Mouse (Mus musculus) liver, embryonic 13.5 days (tissue): ENCODE data around the gene Foxj3. TPM values are rescaled to one million over a fixed set of nuclear protein-coding genes. Genes with fewer than 3 reads are reported as not detected.
"Not testable (repeated sequence)": the region's sequence is repeated elsewhere in the genome, so short reads cannot be mapped to it uniquely, and the experiment has no call there.

ENCODE experiments used
- ATAC-seq: fragments of 200-750 bp; cut with Nextera tagmentation; 2 replicates; pipeline ENCODE4 v1.8.0; 2017; ENCODE audit warnings: low read depth, mild to moderate bottlenecking, moderate number of reproducible peaks, moderate library complexity
- DNase-seq: peaks from one replicate; pipeline ENCODE4 v3.0.0; 2022
- H3K27ac ChIP-seq: fragments of 300-500 bp; sonication (generic); 2 replicates; pipeline ENCODE4 v1.5.1; 2015; ENCODE audit warnings: moderate library complexity, mild to moderate bottlenecking, inconsistent platforms
- H3K27me3 ChIP-seq: fragments of 300-500 bp; sonication (generic); 2 replicates; pipeline ENCODE4 v1.6.1; 2015; ENCODE audit warnings: mild to moderate bottlenecking, inconsistent platforms
- H3K36me3 ChIP-seq: fragments of 300-500 bp; sonication (generic); 2 replicates; pipeline ENCODE4 v1.6.1; 2015; ENCODE audit warnings: mild to moderate bottlenecking, inconsistent platforms
- H3K4me1 ChIP-seq: fragments of 300-500 bp; sonication (generic); replicated peaks from 2 replicates; pipeline ENCODE4 v1.6.1; 2015; ENCODE audit warnings: inconsistent platforms
- H3K4me2 ChIP-seq: fragments of 300-500 bp; sonication (generic); 2 replicates; pipeline ENCODE4 v1.6.1; 2015; ENCODE audit warnings: inconsistent platforms, mild to moderate bottlenecking, moderate library complexity
- H3K4me3 ChIP-seq: fragments of 300-500 bp; sonication (generic); replicated peaks from 2 replicates; pipeline ENCODE4 v1.5.1; 2015; ENCODE audit warnings: mild to moderate bottlenecking, inconsistent platforms
- H3K9ac ChIP-seq: fragments of 300-500 bp; sonication (generic); 2 replicates; pipeline ENCODE4 v1.6.1; 2015; ENCODE audit warnings: mild to moderate bottlenecking, inconsistent platforms
- H3K9me3 ChIP-seq: fragments of 300-500 bp; sonication (generic); replicated peaks from 2 replicates; pipeline ENCODE4 v1.6.1; 2016; ENCODE audit warnings: inconsistent platforms
- WGBS: fragments of 180-500 bp; shearing (Covaris S2); methylation state at CpG from one replicate; pipeline ENCODE4 v1.1.7; 2015; ENCODE audit not compliant: insufficient replicate concordance; 5-methylcytosine and 5-hydroxymethylcytosine counted together
- polyA plus RNA-seq: library from polyadenylated mRNA; unstranded; fragments of >200 nt; fragmentation: Nextera tagmentation; extraction: Ambion mirVana; gene quantifications from 2 replicates; pipeline ENCODE4 v1.2.1, GENCODE M21; 2015

Foxj3 gene
- polyA plus RNA-seq, 1 experiment from 2014 or later, result 5.4 TPM

DNA sequence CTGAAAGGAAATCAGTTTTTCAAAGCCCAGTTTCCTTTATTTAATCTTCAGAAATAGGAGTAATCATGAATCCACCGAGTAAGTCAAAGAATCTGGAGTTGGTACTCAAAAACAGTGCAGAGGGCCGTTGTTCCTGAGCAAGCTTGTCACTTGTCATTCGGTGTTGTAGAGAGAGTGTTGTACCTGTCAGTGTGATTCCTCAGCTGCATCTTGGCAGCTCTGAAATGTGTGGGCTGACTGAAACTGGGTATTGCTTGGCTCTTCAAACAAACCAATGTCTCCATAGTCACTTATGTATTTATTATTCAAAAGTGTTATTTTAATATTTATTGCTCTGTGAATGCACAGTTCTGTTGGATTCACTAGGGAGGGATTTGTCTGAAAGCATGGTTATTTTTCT is 90.1 kb downstream of the Foxj3 start:
- DNase-seq (no peak), ATAC-seq (no peak)
- Histone ChIP-seq H3K27ac (no peak overlapping the region), H3K4me3 (no peak overlapping the region), H3K9me3 (no peaks in the 10 kb centered on the region), H3K27me3 (no peaks in the 10 kb centered on the region), H3K36me3 (peaks cover 43% of the 10 kb centered on the region), H3K4me2 (no peak overlapping the region), H3K4me1 (peaks cover 12% of the 10 kb centered on the region), H3K9ac (no peak overlapping the region)
- WGBS, result 77% methylated on average over 3 of the region's 3 CpGs

DNA sequence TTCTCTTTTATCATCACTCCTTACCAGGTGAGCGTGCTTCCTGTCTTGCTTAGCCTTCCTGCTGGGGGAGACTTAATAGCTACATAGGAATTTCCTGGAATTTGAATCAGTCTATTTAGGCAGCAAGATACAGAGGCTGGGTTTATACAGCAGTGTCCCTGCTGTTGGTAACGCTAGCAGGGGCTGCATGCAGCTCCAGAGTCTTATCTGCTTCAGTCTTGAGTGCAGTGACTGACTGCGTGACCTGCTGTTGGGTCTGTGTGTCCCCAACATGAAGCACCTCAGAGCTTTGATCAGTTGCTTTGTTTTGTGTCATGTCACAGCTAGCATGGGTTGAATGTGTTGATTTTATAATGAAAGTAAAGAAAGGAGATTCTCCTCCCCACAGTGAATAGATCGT is 90.5 kb downstream of the Foxj3 start:
- Histone ChIP-seq H3K4me1 (peaks cover 16% of the 10 kb centered on the region), H3K36me3 (peaks cover 39% of the 10 kb centered on the region), H3K27me3 (no peaks in the 10 kb centered on the region), H3K4me2 (no peak overlapping the region), H3K9me3 (no peaks in the 10 kb centered on the region), H3K27ac (no peak overlapping the region), H3K4me3 (no peak overlapping the region), H3K9ac (no peak overlapping the region)
- DNase-seq (no peak), ATAC-seq (no peak)
- 78% methylated on average over 4 of the region's 4 CpGs for WGBS

DNA sequence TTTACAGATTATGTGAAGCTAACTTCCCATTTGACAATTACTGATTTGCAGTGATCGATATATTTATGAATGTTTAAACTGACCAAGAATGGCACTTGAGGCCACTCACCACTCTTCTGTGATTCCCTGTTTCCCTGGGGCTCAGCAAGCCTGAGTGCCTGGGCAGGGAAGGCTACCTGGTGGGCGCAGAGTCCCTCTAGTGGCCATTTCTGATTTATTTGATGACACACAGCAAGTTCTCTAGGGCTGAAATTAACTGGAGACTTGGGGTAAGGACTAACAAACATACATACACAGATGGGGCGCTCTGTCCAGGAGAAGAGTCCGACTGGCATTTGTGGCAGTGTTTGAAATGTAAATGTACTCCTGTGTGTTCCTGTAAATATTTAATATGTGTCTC is 91.6 kb downstream of the Foxj3 start:
- 70% methylated on average over 4 of the region's 4 CpGs for WGBS

DNA sequence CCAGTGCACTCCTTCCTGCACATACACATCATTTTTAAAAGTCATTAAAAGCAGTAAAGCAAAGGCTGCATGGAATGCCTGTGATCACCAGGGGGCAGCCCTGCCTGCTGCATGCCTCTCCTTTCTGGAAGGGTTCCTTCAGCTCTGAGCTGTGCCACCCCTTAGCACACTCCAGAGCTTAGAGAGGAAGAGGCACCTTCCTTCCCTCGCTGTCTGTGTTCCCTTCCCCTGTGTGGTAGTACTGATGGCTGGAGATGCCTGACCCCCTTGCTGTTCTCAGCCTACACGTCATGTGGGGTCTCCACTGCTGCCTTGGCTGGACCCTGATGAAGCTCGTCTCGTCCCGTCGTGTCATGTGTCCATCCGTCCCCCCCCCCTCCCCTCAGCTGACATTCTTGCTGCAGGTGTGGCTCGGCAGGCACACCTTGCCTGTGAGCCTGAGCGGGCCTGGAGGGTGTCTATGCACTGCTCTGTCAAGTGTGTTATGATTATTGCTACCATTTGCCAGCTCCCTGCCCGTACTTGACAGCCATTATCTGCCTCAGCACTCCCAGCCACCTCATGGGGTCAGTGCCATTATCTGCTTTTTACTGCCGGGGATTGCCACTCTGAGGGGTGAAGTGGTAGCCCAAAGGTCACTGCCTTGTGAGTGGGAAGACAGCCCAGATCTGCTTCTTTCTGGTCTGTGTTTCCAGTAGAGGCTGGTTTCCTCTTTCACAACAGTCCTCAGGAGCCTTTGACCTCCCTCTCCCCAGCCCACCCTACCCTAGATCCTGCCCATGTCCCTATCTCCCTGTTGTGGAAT is 94.5 kb downstream of the Foxj3 start:
- ATAC-seq (peak; percentile 50), DNase-seq (no peak)
- 49% methylated on average over 11 of the region's 11 CpGs for WGBS
- Histone ChIP-seq H3K27ac (peak overlapping the region; percentile 8; the same call in 1 of the 2 replicates), H3K36me3 (peaks cover 17% of the 10 kb centered on the region), H3K4me1 (peaks cover 27% of the 10 kb centered on the region), H3K4me3 (no peak overlapping the region), H3K9ac (no peak overlapping the region), H3K4me2 (no peak overlapping the region), H3K27me3 (no peaks in the 10 kb centered on the region), H3K9me3 (no peaks in the 10 kb centered on the region)

More for the DNA sequence above, 91.6 kb downstream of the Foxj3 start:
- not testable (repeated sequence) for H3K27me3 ChIP-seq, H3K4me3 ChIP-seq, ATAC-seq, H3K27ac ChIP-seq, H3K4me2 ChIP-seq, DNase-seq, H3K9ac ChIP-seq, H3K9me3 ChIP-seq
- peaks cover 31% of the 10 kb centered on the region for H3K36me3 ChIP-seq
- peaks cover 21% of the 10 kb centered on the region for H3K4me1 ChIP-seq

DNA sequence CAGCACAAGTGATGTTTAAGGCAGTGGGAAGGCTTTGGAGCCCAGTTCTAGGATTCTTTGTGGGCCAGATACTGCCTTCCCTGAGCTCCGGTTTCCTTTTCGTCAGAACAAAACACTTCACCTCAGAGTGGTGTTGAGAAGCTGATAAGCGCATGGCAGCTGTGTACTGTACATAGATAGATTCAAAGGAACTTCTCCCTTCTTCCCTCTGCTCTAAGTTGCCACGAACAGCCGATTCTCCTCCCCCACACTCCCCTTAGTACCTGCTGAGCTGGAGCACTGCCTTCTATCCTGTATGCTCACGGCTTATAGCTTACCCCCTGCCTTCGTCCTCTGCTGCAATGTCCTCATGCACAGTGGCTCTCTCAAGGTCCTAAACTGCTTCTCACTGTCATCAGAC is 95.9 kb downstream of the Foxj3 start:
- Histone ChIP-seq H3K27ac (no peak overlapping the region), H3K4me3 (no peak overlapping the region), H3K27me3 (no peaks in the 10 kb centered on the region), H3K9ac (no peak overlapping the region), H3K9me3 (no peaks in the 10 kb centered on the region), H3K4me1 (peaks cover 30% of the 10 kb centered on the region), H3K4me2 (no peak overlapping the region), H3K36me3 (peaks cover 17% of the 10 kb centered on the region)
- 48% methylated on average over 7 of the region's 7 CpGs for WGBS
- no peak for ATAC-seq
- DNase-seq, result no peak

DNA sequence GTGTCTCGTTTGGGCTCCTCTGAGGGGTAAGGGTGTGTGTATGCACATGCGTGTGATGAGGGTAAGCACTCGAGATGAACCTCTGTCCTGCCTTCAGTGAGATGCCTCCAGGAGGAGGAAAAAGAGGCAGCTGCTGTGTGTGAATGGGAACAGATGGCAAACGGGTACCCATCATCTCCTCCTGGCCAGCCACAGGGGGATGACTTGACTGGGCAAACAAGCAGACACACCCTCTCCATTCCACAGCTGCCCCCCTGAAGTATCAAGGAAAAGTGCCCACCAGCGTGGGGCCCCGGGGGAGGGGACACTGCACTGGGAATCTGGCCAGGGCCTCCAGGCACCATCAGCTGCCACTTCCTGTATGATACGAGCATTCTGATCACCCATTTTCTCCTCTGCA is 96.5 kb downstream of the Foxj3 start:
- Histone ChIP-seq H3K9me3 (no peaks in the 10 kb centered on the region), H3K4me1 (peaks cover 30% of the 10 kb centered on the region), H3K27me3 (no peaks in the 10 kb centered on the region), H3K4me2 (no peak overlapping the region), H3K36me3 (peaks cover 14% of the 10 kb centered on the region), H3K9ac (no peak overlapping the region), H3K4me3 (no peak overlapping the region), H3K27ac (no peak overlapping the region)
- ATAC-seq (no peak), DNase-seq (no peak)
- 64% methylated on average over 7 of the region's 7 CpGs for WGBS

DNA sequence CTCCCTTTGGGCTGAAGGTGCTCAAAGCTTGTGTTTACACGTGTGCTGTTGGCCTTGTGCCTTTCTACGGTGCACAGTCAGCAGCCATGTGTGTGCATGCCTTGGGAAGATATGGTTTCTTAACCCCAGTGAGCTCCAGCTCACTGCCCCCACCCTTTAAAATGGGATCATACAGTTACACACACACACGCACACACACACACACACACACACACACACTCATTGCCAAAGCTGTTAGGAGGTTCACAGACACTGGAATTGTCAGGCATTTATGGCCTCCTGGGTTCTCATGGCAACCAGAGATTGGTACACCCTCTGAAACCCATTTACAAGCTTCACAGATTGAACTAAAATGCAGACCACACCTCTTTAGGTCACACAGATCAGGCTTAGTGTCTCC is 97.1 kb downstream of the Foxj3 start:
- H3K4me2 ChIP-seq, result no peak overlapping the region
- no peaks in the 10 kb centered on the region for H3K27me3 ChIP-seq
- no peak overlapping the region for H3K27ac ChIP-seq
- peaks cover 14% of the 10 kb centered on the region for H3K36me3 ChIP-seq
- DNase-seq (no peak), ATAC-seq (no peak)
- no peaks in the 10 kb centered on the region for H3K9me3 ChIP-seq
- H3K9ac ChIP-seq, result no peak overlapping the region
- H3K4me3 ChIP-seq, result no peak overlapping the region
- WGBS, result 83% methylated on average over 3 of the region's 3 CpGs
- H3K4me1 ChIP-seq, result peaks cover 30% of the 10 kb centered on the region

DNA sequence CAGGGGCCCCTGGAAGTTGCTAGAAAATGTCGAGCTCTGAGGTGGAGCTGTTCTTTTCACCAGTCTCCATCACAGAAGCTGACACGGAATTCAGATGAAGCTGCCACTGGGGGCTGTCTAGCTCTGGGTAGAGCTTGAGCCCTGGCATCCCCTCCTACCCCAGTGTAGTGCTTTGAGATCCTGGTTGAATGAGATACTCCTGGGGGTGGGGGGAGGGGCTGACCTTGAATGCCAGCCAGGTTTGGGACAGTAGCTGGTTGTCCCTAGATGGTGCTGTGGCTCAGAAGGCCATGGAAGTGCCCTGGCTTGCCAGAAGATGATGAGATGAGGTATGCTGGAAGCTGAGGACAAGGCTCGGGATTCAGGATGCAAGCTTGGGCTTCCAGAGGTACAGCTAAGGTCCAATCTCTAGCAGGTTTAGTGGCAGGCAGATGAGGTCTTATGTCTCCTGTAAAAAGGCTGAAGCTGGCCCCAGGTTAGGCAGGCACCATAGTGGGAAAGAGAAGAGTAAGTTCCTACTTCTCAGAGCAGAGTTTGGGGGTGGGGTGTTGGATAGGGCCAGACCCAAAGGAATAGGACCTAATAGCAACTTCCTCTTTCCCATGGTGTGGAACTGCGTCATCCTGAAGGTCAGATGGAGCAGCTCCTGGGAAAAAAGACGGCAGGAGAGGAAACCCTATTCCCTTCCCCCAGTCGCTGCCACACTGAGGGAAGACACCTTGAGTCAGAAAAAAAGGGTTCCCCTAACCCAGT is 98.3 kb downstream of the Foxj3 start:
- no peaks in the 10 kb centered on the region for H3K9me3 ChIP-seq
- peaks cover 2% of the 10 kb centered on the region for H3K36me3 ChIP-seq
- peaks cover 30% of the 10 kb centered on the region for H3K4me1 ChIP-seq
- ATAC-seq (no peak), DNase-seq (no peak)
- H3K9ac ChIP-seq, result no peak overlapping the region
- no peak overlapping the region for H3K4me3 ChIP-seq
- H3K27ac ChIP-seq, result no peak overlapping the region
- no peak overlapping the region for H3K4me2 ChIP-seq
- WGBS, result 52% methylated on average over 6 of the region's 6 CpGs
- no peaks in the 10 kb centered on the region for H3K27me3 ChIP-seq

DNA sequence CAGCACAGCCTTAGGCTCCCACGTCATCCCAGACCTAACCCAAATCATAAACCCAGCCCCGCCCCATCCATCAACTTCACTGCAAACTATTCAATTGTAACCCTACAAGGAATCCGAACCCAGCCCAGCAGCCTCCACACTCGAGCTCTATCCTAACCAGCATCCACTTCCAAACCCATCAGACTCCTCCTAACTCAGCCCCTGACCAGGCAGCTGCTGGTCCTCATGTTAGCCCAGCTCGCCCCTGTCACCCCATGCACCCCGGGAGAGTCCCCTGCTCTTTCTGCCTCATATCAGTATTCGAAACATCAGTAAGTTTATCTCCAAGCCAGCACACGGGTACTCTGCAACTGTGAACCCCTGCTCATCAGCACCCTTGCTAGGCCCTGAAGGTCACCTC is 98.9 kb downstream of the Foxj3 start:
- Histone ChIP-seq H3K9me3 (no peaks in the 10 kb centered on the region), H3K36me3 (no peaks in the 10 kb centered on the region), H3K27me3 (no peaks in the 10 kb centered on the region), H3K27ac (no peak overlapping the region), H3K9ac (no peak overlapping the region), H3K4me3 (no peak overlapping the region), H3K4me2 (no peak overlapping the region), H3K4me1 (peaks cover 29% of the 10 kb centered on the region)
- ATAC-seq (no peak), DNase-seq (no peak)
- WGBS, result 52% methylated on average over 8 of the region's 8 CpGs

DNA sequence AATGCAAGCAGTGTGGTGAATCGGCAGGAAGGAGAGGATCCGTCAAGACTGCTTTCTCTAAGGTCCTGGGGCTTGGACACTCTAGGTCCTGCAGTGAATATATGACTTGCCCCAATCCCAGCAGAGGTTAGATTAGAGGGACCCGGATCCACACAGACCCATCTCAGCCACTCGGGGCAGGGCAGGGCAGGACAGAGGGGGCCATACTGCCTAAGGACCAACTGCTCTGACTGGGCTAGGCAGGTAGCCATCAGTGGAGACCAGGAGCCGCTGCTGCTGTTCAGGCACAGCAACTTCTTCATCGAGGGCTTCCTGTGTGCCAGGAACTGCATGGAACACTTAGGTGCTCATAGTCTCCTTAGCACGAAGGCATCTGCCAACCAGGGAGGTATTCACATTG is 99.9 kb downstream of the Foxj3 start:
- DNase-seq (no peak), ATAC-seq (no peak)
- H3K9me3 ChIP-seq, result no peaks in the 10 kb centered on the region
- H3K9ac ChIP-seq, result no peak overlapping the region
- 66% methylated on average over 7 of the region's 7 CpGs for WGBS
- H3K36me3 ChIP-seq, result no peaks in the 10 kb centered on the region
- no peaks in the 10 kb centered on the region for H3K27me3 ChIP-seq
- H3K4me3 ChIP-seq, result no peak overlapping the region
- H3K27ac ChIP-seq, result no peak overlapping the region
- no peak overlapping the region for H3K4me2 ChIP-seq
- peaks cover 19% of the 10 kb centered on the region for H3K4me1 ChIP-seq

DNA sequence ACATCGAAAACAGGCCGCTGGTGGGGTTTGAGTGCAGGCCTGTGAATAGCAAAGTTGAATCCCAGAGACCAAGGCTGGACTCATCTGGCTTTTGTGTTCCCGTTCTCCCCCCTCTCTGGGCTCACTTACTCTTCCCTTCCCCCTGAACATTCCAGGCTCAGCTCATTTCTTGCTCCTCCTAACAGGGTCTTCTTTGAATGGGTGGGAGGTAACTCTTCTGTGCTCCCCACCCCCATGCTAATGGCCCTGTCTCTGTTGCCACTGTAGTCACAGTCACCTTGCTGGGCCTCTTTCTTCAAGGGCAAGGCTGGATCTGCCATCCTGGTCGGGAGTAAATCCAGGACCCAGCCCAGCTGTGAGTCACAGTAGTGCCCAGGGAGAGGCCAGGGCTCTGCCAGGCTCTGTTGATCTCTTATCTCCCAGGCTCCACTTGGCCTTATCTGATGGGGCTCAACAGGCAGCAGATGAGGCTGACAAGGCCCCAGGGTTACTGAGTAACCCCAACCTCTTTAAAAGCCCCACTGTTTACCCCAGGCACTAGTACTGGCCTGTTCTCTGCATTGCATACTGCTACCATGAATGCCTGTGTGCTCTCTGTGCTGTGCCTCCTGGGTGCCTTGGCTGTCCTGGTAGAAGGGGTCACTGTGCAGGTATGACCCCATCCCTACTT is 100.5 kb downstream of the Foxj3 start, which contains the start of gene Guca2a:
Gene Guca2a (plus strand): TSS at position 529 of the 670 bp plus-strand sequence.
- Histone ChIP-seq H3K4me2 (no peak within 1 kb of the TSS), H3K9ac (no peak within 1 kb of the TSS), H3K36me3 (no peaks in the 10 kb centered on the region), H3K27me3 (no peaks in the 10 kb centered on the region), H3K4me1 (peaks cover 13% of the 10 kb centered on the region), H3K4me3 (no peak within 1 kb of the TSS), H3K27ac (no peak within 1 kb of the TSS), H3K9me3 (no peaks in the 10 kb centered on the region)
- WGBS, result 63% methylated on average over 4 of the region's 4 CpGs
- ATAC-seq (peak; percentile 59), DNase-seq (no peak)
